Mouse (Mus musculus): ENCODE measurements around the gene Gm20503. TPM values are rescaled to one million over a fixed set of nuclear protein-coding genes. Genes with fewer than 3 reads are reported as not detected.

The Gm20503 gene
- total and polyA plus RNA-seq, 3 experiments, result 0.13 to 0.70 TPM; not detected in 1

GRCm38 (mm10) chr4:59043074-59043473 lies 40.1 kb downstream of the Gm20503 start:
- DNase-seq (ENCODE audit: extremely low read depth), result peak; percentile 12

GRCm38 (mm10) chr4:59043891-59044290 lies 40.9 kb downstream of the Gm20503 start:
- H3K9me3 ChIP-seq (replicated peaks; ENCODE audit: low read length), result no peaks in the 10 kb centered on the region
- no peak overlapping the region for H3K9ac ChIP-seq (ENCODE audit: insufficient read depth, low read depth)
- in situ Hi-C loops (cut with MboI; ENCODE audit: low pct_ligation_motif_present, low pct_unique_long_range_greater_than_20kb, low sequenced_read_pairs), result loop anchor here (10.0 kb wide), 1 partner anchor 49 kb away; the partner anchor contains the start of gene Dnajc25
- H3K27me3 ChIP-seq (replicated peaks), result no peaks in the 10 kb centered on the region
- no peak overlapping the region for H3K4me3 ChIP-seq (replicated peaks in 1 of 3; ENCODE audit: low read depth in 2 of 3, low read length in 2 of 3, poor library complexity in 1 of 3)
- no peaks in the 10 kb centered on the region for H3K79me2 ChIP-seq (replicated peaks; ENCODE audit: control insufficient read depth, extremely low read depth, insufficient read depth, poor library complexity, severe bottlenecking)
- dilution Hi-C loops (cut with MboI; ENCODE audit: extremely low pct_ligation_motif_present, extremely low pct_unique_long_range_greater_than_20kb, low sequenced_read_pairs), result no loop called here
- no peak overlapping the region for H3K4me2 ChIP-seq (ENCODE audit: insufficient read depth, low read depth, poor library complexity, severe bottlenecking)
- TF ChIP-seq ELF1 (IDR thresholded peaks at IDR 0.05; ENCODE audit: low read depth, low read length) (no peak), RCOR1 (conservative IDR thresholded peaks at IDR 0.05; ENCODE audit: low read depth, low read length) (no peak), SMC3 (IDR thresholded peaks at IDR 0.05; ENCODE audit: low read depth, low read length) (no peak)
- DNase-seq (ENCODE audit: extremely low read depth), result no peak
- no peak overlapping the region for H3K27ac ChIP-seq (ENCODE audit: insufficient read depth, low read depth)
- peaks cover 0 to 19% of the 10 kb centered on the region in 2 experiments; a peak in 2 of 4 replicates for H3K4me1 ChIP-seq (ENCODE audit: control insufficient read depth in 1 of 2, insufficient read depth in 2 of 2)
- H3K36me3 ChIP-seq (replicated peaks in 1 of 2; ENCODE audit: control insufficient read depth in 1 of 2, insufficient read depth in 1 of 2, low read length in 1 of 2), result peaks cover 13 to 40% of the 10 kb centered on the region in 2 experiments

More at GRCm38 (mm10) chr4:59043074-59043473, 40.1 kb downstream of the Gm20503 start:
- Histone ChIP-seq H3K36me3 (replicated peaks in 1 of 2; ENCODE audit: control insufficient read depth in 1 of 2, insufficient read depth in 1 of 2, low read length in 1 of 2) (peaks cover 13 to 46% of the 10 kb centered on the region in 2 experiments), H3K4me2 (ENCODE audit: insufficient read depth, low read depth, poor library complexity, severe bottlenecking) (no peak overlapping the region), H3K4me3 (replicated peaks in 1 of 3; ENCODE audit: low read depth in 2 of 3, low read length in 2 of 3, poor library complexity in 1 of 3) (no peak overlapping the region), H3K27ac (ENCODE audit: insufficient read depth, low read depth) (no peak overlapping the region), H3K79me2 (replicated peaks; ENCODE audit: control insufficient read depth, extremely low read depth, insufficient read depth, poor library complexity, severe bottlenecking) (no peaks in the 10 kb centered on the region), H3K9me3 (replicated peaks; ENCODE audit: low read length) (no peaks in the 10 kb centered on the region), H3K9ac (ENCODE audit: insufficient read depth, low read depth) (no peak overlapping the region), H3K27me3 (replicated peaks) (no peaks in the 10 kb centered on the region), H3K4me1 (ENCODE audit: control insufficient read depth in 1 of 2, insufficient read depth in 2 of 2) (peaks cover 0 to 23% of the 10 kb centered on the region in 2 experiments; a peak in 2 of 4 replicates)
- dilution Hi-C loops (cut with MboI; ENCODE audit: extremely low pct_ligation_motif_present, extremely low pct_unique_long_range_greater_than_20kb, low sequenced_read_pairs) (no loop called here), in situ Hi-C loops (cut with MboI; ENCODE audit: low pct_ligation_motif_present, low pct_unique_long_range_greater_than_20kb, low sequenced_read_pairs) (loop anchor here (10.0 kb wide), 1 partner anchor 48 kb away; the partner anchor contains the start of gene Dnajc25)
- TF ChIP-seq EP300 (IDR thresholded peaks at IDR 0.05; ENCODE audit: low read length), result peak; percentile 10; the same call in 1 of the 2 replicates
- TF ChIP-seq CTCF (conservative IDR thresholded peaks at IDR 0.05 in 1 of 2, IDR thresholded peaks at IDR 0.05 in 1 of 2; ENCODE audit: low read depth in 2 of 2, low read length in 2 of 2), result peak in 1 of 2 experiments; percentile 9; a peak in 1 of 4 replicates
- TF ChIP-seq ZNF384 (IDR thresholded peaks at IDR 0.05; ENCODE audit: low read depth, low read length), result no peak
- TF ChIP-seq UBTF (IDR thresholded peaks at IDR 0.05; ENCODE audit: low read depth, low read length), result no peak
- no peak for TF ChIP-seq MXI1 (IDR thresholded peaks at IDR 0.05; ENCODE audit: low read depth, low read length)

GRCm38 (mm10) chr4:59047222-59047621 lies 44.2 kb downstream of the Gm20503 start:
- no peak for DNase-seq (ENCODE audit: extremely low read depth)
- no peak overlapping the region for H3K4me3 ChIP-seq (replicated peaks in 1 of 3; ENCODE audit: low read depth in 2 of 3, low read length in 2 of 3, poor library complexity in 1 of 3)
- dilution Hi-C loops (cut with MboI; ENCODE audit: extremely low pct_ligation_motif_present, extremely low pct_unique_long_range_greater_than_20kb, low sequenced_read_pairs) (no loop called here), in situ Hi-C loops (cut with MboI; ENCODE audit: low pct_ligation_motif_present, low pct_unique_long_range_greater_than_20kb, low sequenced_read_pairs) (loop anchor here (10.0 kb wide), 1 partner anchor 52 kb away; the partner anchor contains the start of gene Dnajc25)
- no peaks in the 10 kb centered on the region for H3K9me3 ChIP-seq (replicated peaks; ENCODE audit: low read length)
- no peak for TF ChIP-seq JUND (conservative IDR thresholded peaks at IDR 0.05; ENCODE audit: low read depth, low read length)
- no peak for TF ChIP-seq TBP (conservative IDR thresholded peaks at IDR 0.05; ENCODE audit: low read depth, low read length)
- TF ChIP-seq MXI1 (IDR thresholded peaks at IDR 0.05; ENCODE audit: low read depth, low read length), result no peak
- TF ChIP-seq NRF1 (IDR thresholded peaks at IDR 0.05; ENCODE audit: low read depth, low read length), result no peak
- TF ChIP-seq MEF2A (IDR thresholded peaks at IDR 0.05; ENCODE audit: borderline replicate concordance, low read depth, low read length), result no peak
- no peak for TF ChIP-seq POLR2AphosphoS2 (IDR thresholded peaks at IDR 0.05; ENCODE audit: low read depth, low read length)
- TF ChIP-seq JUN (IDR thresholded peaks at IDR 0.05; ENCODE audit: insufficient read depth, low read depth, low read length), result no peak
- no peak for TF ChIP-seq ZNF384 (IDR thresholded peaks at IDR 0.05; ENCODE audit: low read depth, low read length)
- TF ChIP-seq USF2 (conservative IDR thresholded peaks at IDR 0.05; ENCODE audit: low read depth, low read length), result no peak
- no peak for TF ChIP-seq GABPA (IDR thresholded peaks at IDR 0.05; ENCODE audit: insufficient replicate concordance, low read depth, low read length)
- no peak for TF ChIP-seq RCOR1 (conservative IDR thresholded peaks at IDR 0.05; ENCODE audit: low read depth, low read length)
- no peak for TF ChIP-seq IRF4 (IDR thresholded peaks at IDR 0.05; ENCODE audit: low read depth, low read length)
- no peak for TF ChIP-seq USF1 (IDR thresholded peaks at IDR 0.05; ENCODE audit: low read depth, low read length)
- peaks cover under 1 to 8% of the 10 kb centered on the region in 2 experiments for H3K36me3 ChIP-seq (replicated peaks in 1 of 2; ENCODE audit: control insufficient read depth in 1 of 2, insufficient read depth in 1 of 2, low read length in 1 of 2)
- no peak overlapping the region for H3K27ac ChIP-seq (ENCODE audit: insufficient read depth, low read depth)
- H3K4me1 ChIP-seq (ENCODE audit: control insufficient read depth in 1 of 2, insufficient read depth in 2 of 2), result no peaks in the 10 kb centered on the region
- no peak overlapping the region for H3K4me2 ChIP-seq (ENCODE audit: insufficient read depth, low read depth, poor library complexity, severe bottlenecking)
- no peak overlapping the region for H3K9ac ChIP-seq (ENCODE audit: insufficient read depth, low read depth)
- H3K27me3 ChIP-seq (replicated peaks), result no peaks in the 10 kb centered on the region
- no peaks in the 10 kb centered on the region for H3K79me2 ChIP-seq (replicated peaks; ENCODE audit: control insufficient read depth, extremely low read depth, insufficient read depth, poor library complexity, severe bottlenecking)

All from CH12.LX (cell line).